Mouse (Mus musculus): ENCODE measurements at regions not wholly inside any gene's neighbourhood (a gene's known extent, or its start where the extent isn't known, plus 50 kb on each side); places are given as distances from the start of the nearest gene placed in this dataset.

- DNase-seq (ENCODE audit: low spot score in 2 of 2), result no peak
Measured at GRCm38 (mm10) chr13:112170872-112171271, 117.4 kb upstream of the Ankrd55 start.

DNA sequence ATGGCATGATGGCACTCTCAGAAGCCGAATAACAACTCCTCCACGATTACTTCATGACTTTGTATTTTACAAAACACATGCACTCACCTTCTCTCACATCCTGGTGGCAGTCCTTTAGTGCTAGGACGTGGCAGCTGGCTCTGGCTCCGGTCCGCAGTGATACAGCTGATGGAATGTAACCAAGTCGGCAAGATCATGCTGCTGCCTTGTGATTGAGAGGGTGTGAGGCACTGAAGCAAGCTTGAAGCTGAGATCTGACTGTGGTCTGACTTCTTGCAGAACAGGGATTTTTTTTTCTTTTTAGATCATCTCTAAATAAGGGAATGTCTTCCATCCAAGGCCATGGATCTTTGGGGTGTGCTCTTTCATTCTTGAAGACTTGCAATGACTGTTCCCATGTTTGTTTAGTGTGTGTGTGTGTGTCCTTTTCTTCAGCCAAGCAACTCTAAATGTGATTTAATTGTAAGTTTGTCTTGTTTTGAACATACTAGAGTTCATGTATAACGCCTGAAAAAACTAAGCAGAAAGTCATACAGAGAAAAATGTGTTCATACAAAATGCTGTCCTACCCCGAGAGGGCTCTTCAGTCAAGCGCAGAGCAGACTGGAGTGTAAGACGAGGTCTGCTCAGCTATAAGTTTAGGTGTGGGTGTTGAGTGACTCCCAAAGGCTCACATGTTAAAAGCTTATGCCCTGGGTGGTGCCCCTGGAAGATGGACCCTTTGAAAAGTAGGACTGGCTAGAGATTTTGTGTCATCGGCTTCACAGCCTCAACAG, 116.1 kb upstream of the Ankrd55 start:
- DNase-seq (ENCODE audit: low spot score in 2 of 2), result no peak

DNA sequence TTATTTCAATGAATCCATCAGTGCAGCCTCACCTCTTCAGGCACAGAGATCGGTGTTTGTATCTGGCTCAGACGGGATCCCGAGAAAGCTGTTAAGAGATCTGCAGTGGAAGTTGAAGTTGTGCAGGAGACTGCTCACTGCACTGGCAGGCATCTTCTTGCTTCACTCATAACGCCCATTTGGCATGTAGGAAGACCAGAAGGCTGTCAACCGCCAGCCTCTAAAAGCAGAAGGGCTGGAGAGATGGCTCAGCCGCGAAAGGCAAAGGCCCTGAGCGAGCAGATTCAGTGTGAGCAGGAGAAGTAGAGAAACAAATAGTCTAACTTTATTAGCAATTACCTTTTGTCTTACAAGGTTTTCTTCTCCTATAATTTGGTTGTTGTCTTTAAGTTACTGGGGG, 114.3 kb upstream of the Ankrd55 start:
- no peak for DNase-seq (ENCODE audit: low spot score in 2 of 2)

DNA sequence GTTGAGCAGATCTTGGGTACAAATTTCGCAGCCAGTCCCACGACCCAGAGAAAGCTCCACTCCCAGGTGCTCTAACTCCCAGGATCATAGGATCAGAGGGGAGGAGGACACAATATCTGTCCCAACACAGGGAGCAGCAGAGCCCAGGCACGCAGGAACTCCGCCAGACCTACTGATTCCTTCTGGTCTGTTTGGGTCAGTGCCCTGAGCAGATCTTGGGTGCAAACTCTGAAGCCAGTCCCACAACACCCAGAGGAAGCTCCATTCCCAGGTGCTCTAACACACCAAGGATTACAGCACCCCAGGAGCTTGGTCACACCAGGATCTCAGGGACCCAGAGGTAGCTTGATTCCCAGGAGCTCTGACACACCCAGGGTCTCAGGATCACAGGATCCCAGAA, 110.2 kb upstream of the Ankrd55 start:
- DNase-seq (ENCODE audit: low spot score in 2 of 2), result no peak

DNA sequence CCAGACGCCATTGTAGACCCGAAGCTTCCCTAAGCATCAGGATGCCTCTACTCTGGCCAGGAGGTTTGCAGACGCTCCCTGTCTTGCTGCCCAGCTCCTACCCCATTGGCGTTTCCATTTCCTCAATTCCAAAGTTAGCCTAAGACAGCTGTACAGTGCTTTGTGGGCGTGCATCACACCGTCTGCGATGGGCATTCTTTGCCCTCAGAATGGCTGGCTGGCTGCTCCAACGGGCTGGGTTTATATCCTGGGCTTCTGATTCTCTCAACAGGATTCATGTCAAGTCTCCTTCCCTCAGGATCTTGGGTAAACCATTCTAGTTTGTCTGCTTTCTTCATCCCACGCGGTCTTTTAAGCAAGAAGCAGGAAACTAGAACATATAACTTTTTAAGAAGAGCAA, 104.3 kb upstream of the Ankrd55 start:
- no peak for DNase-seq (ENCODE audit: low spot score in 2 of 2)

DNA sequence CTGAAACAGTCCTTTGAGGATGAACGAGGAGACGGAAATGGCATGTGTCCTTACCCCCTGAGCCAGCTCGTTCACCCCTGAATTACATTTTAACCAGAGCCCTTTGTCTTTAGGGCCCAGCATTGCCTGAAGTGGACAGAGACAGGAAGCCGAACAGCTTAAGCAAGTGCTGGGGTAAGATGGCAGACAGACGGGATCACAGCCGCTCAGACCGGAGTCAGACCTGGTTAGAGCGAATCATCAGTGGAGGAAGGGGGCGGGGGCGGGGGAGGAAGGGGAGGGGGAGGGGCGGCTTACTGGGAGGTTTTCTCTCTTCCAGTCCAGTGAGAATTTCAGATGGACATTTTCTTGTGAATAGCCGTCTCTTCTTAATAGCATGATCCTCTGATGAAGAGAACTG, 103.1 kb upstream of the Ankrd55 start:
- no peak for DNase-seq (ENCODE audit: low spot score in 2 of 2)

GRCm38 (mm10) chr13:112187226-112187625, 101.0 kb upstream of the Ankrd55 start:
- DNase-seq (ENCODE audit: low spot score in 2 of 2), result no peak

DNA sequence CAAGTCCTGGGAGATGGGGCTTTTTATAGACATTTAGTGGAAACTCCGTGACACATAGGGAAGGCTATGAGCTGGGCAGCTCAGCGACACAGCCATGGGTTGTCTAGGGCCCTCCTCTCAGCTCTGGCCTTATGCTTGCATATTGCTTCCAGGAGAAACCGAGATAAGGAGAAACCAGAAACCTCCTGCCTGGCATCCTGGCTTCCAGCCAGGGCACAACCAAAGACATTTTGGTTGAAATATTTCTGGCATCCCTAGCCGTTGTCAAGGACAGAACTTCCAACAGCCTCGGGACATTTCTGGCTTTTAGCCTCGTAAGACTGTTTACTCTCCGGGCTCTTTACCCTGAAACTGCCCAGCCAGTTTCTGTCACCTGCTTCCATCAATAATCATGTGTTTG, 99.9 kb upstream of the Ankrd55 start:
- DNase-seq (ENCODE audit: low spot score in 2 of 2), result peak; percentile 6 to 25

DNA sequence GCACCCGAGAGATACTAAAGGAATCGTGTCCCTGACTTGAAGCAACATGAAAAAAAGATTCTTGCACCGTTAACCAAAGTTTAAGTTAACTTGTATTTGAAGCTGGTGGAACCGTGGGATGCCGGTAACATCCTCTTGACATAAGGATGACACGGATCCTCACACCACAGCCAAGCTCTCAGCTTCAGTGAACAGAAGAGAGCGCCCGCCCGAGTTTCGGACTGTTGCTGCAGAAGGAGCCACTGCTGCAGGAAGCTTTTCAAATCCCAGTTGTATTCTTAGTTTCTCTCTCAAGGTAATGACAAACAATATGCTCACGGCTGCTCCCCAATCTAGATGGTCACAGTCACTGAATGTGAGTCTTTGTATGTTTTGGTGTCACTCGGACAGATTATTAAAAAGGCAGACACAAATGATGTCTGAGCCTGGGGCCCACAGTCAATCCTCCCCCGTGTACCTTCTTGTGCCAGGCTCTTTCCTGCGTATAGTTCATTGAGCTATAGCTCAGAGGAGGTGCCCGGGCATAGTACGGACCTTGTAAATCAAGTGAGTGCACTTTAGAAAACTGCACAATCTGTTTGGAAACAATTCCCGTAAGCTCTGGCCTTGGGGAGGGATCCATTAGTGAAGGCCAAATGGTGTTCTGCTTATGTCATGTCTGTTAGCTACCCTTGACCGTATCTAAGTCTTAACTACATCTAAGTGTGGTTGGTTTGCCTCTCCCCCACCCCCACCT, 99.3 kb upstream of the Ankrd55 start:
- no peak for DNase-seq (ENCODE audit: low spot score in 2 of 2)

DNA sequence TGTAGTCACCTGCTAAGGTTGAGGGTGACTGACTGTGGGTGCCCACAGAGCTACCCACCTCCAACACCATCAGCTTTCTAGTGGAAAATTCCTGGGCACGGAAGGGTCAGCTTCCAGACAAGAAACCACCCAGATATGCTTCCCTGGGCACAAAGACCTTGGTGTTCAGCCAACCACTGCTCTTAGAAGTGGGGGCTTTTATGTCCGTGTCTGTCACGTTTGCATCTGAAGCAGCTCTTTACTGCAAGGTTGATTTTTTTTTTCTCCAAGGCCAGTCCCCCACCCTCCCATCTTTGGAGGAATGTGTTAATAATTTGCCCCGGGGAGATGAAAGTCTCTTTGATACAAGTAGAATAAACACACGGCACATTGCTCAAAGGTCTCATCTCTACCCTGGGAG, 98.6 kb upstream of the Ankrd55 start:
- no peak for DNase-seq (ENCODE audit: low spot score in 2 of 2)

DNA sequence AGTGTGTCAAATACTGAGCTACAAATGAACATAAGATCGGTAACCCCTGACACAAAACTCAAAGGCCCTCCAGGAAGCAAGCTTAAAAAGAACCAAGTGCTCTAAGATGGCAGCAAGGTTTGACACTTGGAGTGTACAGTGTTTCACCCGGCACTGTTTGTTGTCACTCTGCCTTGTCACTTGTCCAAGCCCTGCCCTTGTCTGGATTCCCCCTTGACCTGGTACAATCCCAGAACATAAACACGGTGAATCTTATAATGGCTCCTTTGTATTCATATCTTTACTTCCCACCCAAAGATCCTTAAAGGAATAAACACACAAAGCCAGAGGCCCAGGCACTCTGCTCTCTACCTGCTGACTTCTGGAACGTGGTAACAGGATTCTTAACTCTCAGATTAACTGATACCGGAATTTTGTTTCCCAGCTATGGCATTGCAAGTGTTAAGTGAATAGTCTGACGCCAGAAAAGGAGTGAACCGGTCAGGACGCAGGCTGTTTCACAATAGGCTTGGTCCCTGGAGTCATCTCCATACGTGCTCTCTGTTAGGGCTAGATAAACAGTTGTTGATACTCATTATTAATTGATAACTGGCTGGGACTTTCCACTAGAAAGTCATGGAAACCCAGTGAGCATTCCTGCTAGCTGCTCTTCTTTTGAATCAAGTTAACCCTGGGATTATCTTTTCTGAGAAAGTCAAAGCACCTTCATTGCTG, 95.9 kb upstream of the Ankrd55 start:
- no peak for DNase-seq (ENCODE audit: low spot score in 2 of 2)

GRCm38 (mm10) chr13:112193676-112194075, 94.6 kb upstream of the Ankrd55 start:
- no peak for DNase-seq (ENCODE audit: low spot score in 2 of 2)

GRCm38 (mm10) chr13:112194991-112195390, 93.3 kb upstream of the Ankrd55 start:
- no peak for DNase-seq (ENCODE audit: low spot score in 2 of 2)

- DNase-seq (ENCODE audit: low spot score in 2 of 2), result peak; percentile 30 to 62
Measured at GRCm38 (mm10) chr13:112196789-112197188, 91.5 kb upstream of the Ankrd55 start.

GRCm38 (mm10) chr13:112203721-112204120, 84.5 kb upstream of the Ankrd55 start:
- no peak for DNase-seq (ENCODE audit: low spot score in 2 of 2)

GRCm38 (mm10) chr13:112204204-112204603, 84.0 kb upstream of the Ankrd55 start:
- DNase-seq (ENCODE audit: low spot score in 2 of 2), result no peak

- DNase-seq (ENCODE audit: low spot score in 2 of 2), result no peak
Measured at GRCm38 (mm10) chr13:112204813-112205212, 83.4 kb upstream of the Ankrd55 start.

DNA sequence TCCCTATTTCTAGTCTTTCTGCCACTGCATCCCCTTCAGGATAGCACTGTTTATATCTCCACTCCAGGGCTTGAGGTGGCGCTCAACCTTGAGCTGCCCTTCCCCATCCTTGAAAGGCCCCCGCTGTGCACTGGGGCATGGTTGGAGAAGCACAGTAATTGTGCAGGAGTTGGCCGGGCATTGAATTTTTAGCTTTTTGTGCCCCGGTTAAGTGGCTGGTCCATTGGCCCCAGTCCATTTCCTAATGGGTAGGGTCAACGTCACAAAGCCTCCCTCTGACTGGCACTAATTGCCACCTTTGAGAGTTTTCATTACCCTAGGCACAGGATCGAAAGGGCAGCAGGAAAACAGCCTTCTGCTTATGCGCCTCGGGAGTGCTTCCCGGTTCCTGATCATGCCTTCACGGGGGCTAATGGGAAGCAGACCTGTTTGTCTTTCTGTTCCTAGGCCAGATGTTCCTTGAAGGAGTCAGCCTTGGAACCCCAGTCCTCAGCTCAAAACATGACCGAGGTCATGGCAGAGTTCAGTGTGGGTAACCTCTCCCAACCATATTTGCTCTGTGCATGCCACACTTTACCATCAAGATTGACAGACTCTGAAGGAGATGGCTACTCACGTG, 80.5 kb upstream of the Ankrd55 start:
- DNase-seq (ENCODE audit: low spot score in 2 of 2), result no peak

DNA sequence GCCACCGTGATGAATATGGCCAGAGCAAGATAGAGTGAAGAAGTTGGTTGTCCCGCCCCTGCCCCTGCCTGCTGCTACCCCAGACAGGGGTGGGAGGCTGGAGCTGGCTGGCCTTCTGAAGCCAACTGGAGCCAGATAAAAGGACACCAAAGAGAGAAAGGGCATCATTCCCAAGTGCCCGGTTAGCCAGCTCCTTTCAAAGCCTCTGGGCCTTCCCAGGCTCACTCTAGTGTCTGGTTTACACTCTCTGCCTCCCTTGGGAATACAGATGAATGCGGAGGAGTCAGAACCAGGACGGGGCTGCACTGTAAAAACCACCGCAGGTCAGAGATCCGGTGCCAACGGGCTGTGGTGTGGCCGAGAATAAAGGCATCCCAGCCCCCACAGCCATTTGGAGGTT, 76.4 kb upstream of the Ankrd55 start:
- DNase-seq (ENCODE audit: low spot score in 2 of 2), result no peak

- DNase-seq (ENCODE audit: low spot score in 2 of 2), result no peak
Measured at GRCm38 (mm10) chr13:112212391-112212790, 75.9 kb upstream of the Ankrd55 start.

DNA sequence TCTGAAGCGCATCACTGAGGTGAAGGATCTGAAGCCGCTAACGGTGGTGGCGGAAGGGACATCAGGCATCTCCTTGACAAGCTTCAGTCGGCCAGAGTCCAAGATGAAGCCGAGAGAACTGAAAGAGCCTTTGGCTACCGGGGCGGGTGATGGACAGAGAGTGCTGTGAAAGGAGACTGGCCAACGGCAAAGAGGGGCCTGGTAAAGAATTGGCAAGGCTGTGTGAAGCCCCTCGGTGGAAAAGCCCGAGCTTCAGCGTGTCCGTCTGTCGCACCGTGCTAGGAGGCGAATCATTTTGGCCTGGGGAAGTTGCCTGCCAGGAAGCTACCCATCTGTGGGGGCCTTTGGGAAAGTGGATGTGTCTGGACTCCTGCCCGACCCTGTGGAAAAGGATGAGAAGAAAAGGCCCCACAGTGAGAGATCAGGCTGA, 74.6 kb upstream of the Ankrd55 start:
- DNase-seq (ENCODE audit: low spot score in 2 of 2), result no peak

GRCm38 (mm10) chr13:112216084-112216483, 72.2 kb upstream of the Ankrd55 start:
- DNase-seq (ENCODE audit: low spot score in 2 of 2), result no peak
